8 mouse cellular contexts compared by ENCODE assay signal in the genomic region with DNA sequence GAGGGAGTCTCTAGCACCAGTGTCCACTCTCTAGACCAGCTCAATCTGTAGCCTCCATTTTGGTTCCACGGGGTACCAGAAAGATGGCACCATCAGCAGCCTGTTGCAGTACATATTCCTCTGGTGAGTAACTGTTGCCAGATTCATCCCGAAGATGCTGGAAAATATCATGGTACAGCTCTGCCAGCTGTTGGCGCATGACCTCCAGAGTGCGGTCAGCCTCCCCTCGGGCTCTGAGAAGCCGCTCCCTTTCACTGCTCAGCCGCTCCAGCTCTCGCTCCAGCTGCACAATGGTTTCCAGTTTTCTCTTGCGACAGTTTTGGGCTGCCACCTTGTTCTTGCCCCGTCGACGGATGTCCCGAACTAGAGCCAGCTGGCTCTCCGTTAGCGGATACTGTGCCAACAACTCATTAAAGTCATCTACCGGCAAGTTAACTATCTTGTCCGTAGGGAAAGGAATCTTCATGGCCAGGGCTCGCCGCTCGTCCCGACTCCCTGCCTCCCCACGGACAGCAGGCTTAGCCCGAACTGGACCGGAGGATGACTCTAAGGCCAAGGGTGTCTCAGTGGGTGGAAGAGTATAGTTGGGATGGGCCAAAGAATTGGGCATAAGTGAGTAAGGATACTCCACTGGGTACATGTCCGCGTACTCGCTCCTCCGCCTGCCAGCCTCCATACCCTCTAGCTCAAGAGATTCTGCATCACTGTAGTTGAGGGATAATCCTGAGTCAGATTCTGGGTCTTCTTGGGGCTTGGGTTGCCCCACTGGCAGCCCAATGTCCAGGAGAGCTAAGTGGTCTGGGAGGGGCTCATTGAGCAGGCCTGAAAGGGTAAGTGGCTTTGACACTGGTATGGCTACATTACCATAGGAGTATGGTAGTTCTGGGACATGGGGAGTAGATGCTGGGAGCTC. TPM values are rescaled to one million over a fixed set of nuclear protein-coding genes. Genes with fewer than 3 reads are reported as not detected.
A peak's percentile ranks its signal among the peaks of the same experiment; 100 is the strongest.
DNase-seq lines count a peak whose midpoint lies in the region; ATAC-seq and TF ChIP-seq lines count a peak whose summit lies in the region.

No protein-coding gene starts in this region.

- no peaks in the 10 kb centered on the region for H3K27me3 ChIP-seq in heart, embryonic 12.5 days (replicated peaks)
- H3K27me3 ChIP-seq in heart, embryonic 11.5 days (ENCODE audit: control insufficient read depth, insufficient read depth, low read length) = no peaks in the 10 kb centered on the region
- H3K27me3 ChIP-seq in G1E (ENCODE audit: insufficient read depth, low read length) = no peaks in the 10 kb centered on the region
- H3K27me3 ChIP-seq in stomach, postnatal 0 days (ENCODE audit: control insufficient read depth, insufficient read depth, low read length) = no peaks in the 10 kb centered on the region

- no peak overlapping the region for H3K9ac ChIP-seq in heart, embryonic 12.5 days
- H3K9ac ChIP-seq in heart, embryonic 11.5 days (ENCODE audit: low read depth, low read length) = no peak overlapping the region
- H3K9ac ChIP-seq in stomach, postnatal 0 days (ENCODE audit: low read length) = no peak overlapping the region

- H3K4me3 ChIP-seq in heart, embryonic 12.5 days = no peak overlapping the region
- no peak overlapping the region for H3K4me3 ChIP-seq in heart, embryonic 11.5 days (ENCODE audit: low read depth, low read length)
- H3K4me3 ChIP-seq in G1E (ENCODE audit: low read depth, low read length) = peak overlapping the region; percentile 21; the same call in 1 of the 2 replicates
- no peak overlapping the region for H3K4me3 ChIP-seq in stomach, postnatal 0 days (ENCODE audit: low read depth, low read length)

- no peak for DNase-seq in G1E (ENCODE audit: low spot score)
- peak; percentile 80 for DNase-seq in fat pad, adult 2 months (ENCODE audit: extremely low read depth, low read depth, low spot score)
- DNase-seq in kidney, postnatal 4 days = peak; percentile 24 to 40
- peak; percentile 29 for DNase-seq in stomach, postnatal 0 days (ENCODE audit: low spot score)
- no peak for DNase-seq in left cerebral cortex, adult 18-20 months (ENCODE audit: low spot score in 2 of 2)

- H3K4me2 ChIP-seq in heart, embryonic 12.5 days = peak overlapping the region; percentile 7; the same call in 1 of the 2 replicates
- H3K4me2 ChIP-seq in heart, embryonic 11.5 days = no peak overlapping the region
- H3K4me2 ChIP-seq in stomach, postnatal 0 days (replicated peaks; ENCODE audit: low read depth) = no peak overlapping the region

- peaks cover 18% of the 10 kb centered on the region for H3K4me1 ChIP-seq in heart, embryonic 12.5 days (replicated peaks)
- peaks cover 11% of the 10 kb centered on the region for H3K4me1 ChIP-seq in heart, embryonic 11.5 days (ENCODE audit: control insufficient read depth, insufficient read depth, low read length)
- H3K4me1 ChIP-seq in G1E (ENCODE audit: insufficient read depth, low read depth, low read length) = peaks cover 76% of the 10 kb centered on the region
- no peaks in the 10 kb centered on the region for H3K4me1 ChIP-seq in stomach, postnatal 0 days (replicated peaks; ENCODE audit: control insufficient read depth, insufficient read depth)

- no peak overlapping the region for H3K27ac ChIP-seq in heart, embryonic 12.5 days (ENCODE audit: poor library complexity, severe bottlenecking)
- H3K27ac ChIP-seq in heart, embryonic 11.5 days (ENCODE audit: low read depth, low read length) = no peak overlapping the region
- H3K27ac ChIP-seq in stomach, postnatal 0 days (replicated peaks) = no peak overlapping the region

- H3K9me3 ChIP-seq in heart, embryonic 12.5 days (replicated peaks) = no peaks in the 10 kb centered on the region
- H3K9me3 ChIP-seq in heart, embryonic 11.5 days (replicated peaks; ENCODE audit: control insufficient read depth, low read length) = no peaks in the 10 kb centered on the region
- no peaks in the 10 kb centered on the region for H3K9me3 ChIP-seq in G1E (replicated peaks)
- no peaks in the 10 kb centered on the region for H3K9me3 ChIP-seq in stomach, postnatal 0 days (ENCODE audit: control insufficient read depth, low read length)

- no peak for ATAC-seq in heart, embryonic 12.5 days (ENCODE audit: insufficient number of reproducible peaks, low FRiP score)
- ATAC-seq in heart, embryonic 11.5 days (replicated peaks; ENCODE audit: insufficient number of reproducible peaks, low FRiP score, low TSS enrichment) = no peak
- no peak for ATAC-seq in G1E (ENCODE audit: extremely low read depth, insufficient number of reproducible peaks, low FRiP score, poor library complexity, severe bottlenecking)
- ATAC-seq in stomach, postnatal 0 days (ENCODE audit: low FRiP score, low TSS enrichment) = peak; percentile 42; the same call in 1 of the 2 replicates
- no peak for ATAC-seq in inflammation-experienced regulatory T-cells, adult 6 months

- H3K36me3 ChIP-seq in heart, embryonic 12.5 days = peaks cover 47% of the 10 kb centered on the region
- peaks cover 33% of the 10 kb centered on the region for H3K36me3 ChIP-seq in heart, embryonic 11.5 days (ENCODE audit: control insufficient read depth, insufficient read depth, low read length)
- peaks cover 86% of the 10 kb centered on the region for H3K36me3 ChIP-seq in G1E (replicated peaks)
- peaks cover 18% of the 10 kb centered on the region; the same call in 1 of the 2 replicates for H3K36me3 ChIP-seq in stomach, postnatal 0 days (ENCODE audit: control insufficient read depth, insufficient read depth, low read length)

- TF ChIP-seq EP300 in stomach, postnatal 0 days (optimal IDR thresholded peaks at IDR 0.05) = no peak

- 81% methylated on average over 28 of the region's 28 CpGs for WGBS in heart, embryonic 12.5 days
- WGBS in heart, embryonic 11.5 days (ENCODE audit: insufficient replicate concordance) = 84% methylated on average over 28 of the region's 28 CpGs
- WGBS in stomach, postnatal 0 days = 78% methylated on average over 28 of the region's 28 CpGs

- TF ChIP-seq CTCF in G1E (IDR thresholded peaks at IDR 0.05; ENCODE audit: low read depth, low read length) = no peak
- no peak for TF ChIP-seq CTCF in stomach, postnatal 0 days (IDR thresholded peaks at IDR 0.05; ENCODE audit: low read depth)

RNA-seq across cellular contexts. Expression of a gene that starts 8.4 kb away (rescaled TPM):
- polyA plus RNA-seq in heart, embryonic 12.5 days (2016; fragmentation: Nextera tagmentation; extraction: Ambion mirVana) = 554 and 557 TPM in 2 replicates
- polyA plus RNA-seq in heart, embryonic 11.5 days (2014; fragmentation: Nextera tagmentation; extraction: Ambion mirVana) = 572 and 590 TPM in 2 replicates
- 379 and 391 TPM in 2 replicates for total RNA-seq in G1E (2014; fragmentation: Nextera tagmentation)
- 797 and 984 TPM in 2 replicates for total RNA-seq in G1E (2017)
- 143 and 212 TPM in 2 replicates for polyA plus RNA-seq in G1E (2012)
- 236 and 251 TPM in 2 replicates for polyA plus RNA-seq in stomach, postnatal 0 days (2015; fragmentation: Nextera tagmentation; extraction: Ambion mirVana)
- total RNA-seq in left cerebral cortex, adult 18-20 months (2021) = 100 to 1,000 TPM; 232 to 268 TPM
- polyA plus RNA-seq in inflammation-experienced regulatory T-cells, adult 6 months (2017; shearing (Covaris generic)) = 100 to 1,000 TPM; 360 to 441 (median 366) TPM

RNA-seq across cellular contexts. Expression of a gene that starts 9.0 kb away (rescaled TPM):
- 150 and 164 TPM in 2 replicates for polyA plus RNA-seq in heart, embryonic 12.5 days (2016; fragmentation: Nextera tagmentation; extraction: Ambion mirVana)
- polyA plus RNA-seq in heart, embryonic 11.5 days (2014; fragmentation: Nextera tagmentation; extraction: Ambion mirVana) = 139 and 146 TPM in 2 replicates
- total RNA-seq in G1E (2014; fragmentation: Nextera tagmentation) (261 and 300 TPM in 2 replicates), G1E (2017) (215 and 278 TPM in 2 replicates)
- 7.0 and 9.5 TPM in 2 replicates for polyA plus RNA-seq in G1E (2012)
- polyA plus RNA-seq in stomach, postnatal 0 days (2015; fragmentation: Nextera tagmentation; extraction: Ambion mirVana) = 23.0 and 26.8 TPM in 2 replicates
- total RNA-seq in left cerebral cortex, adult 18-20 months (2021) = 100 to 1,000 TPM; 181 to 182 TPM
- polyA plus RNA-seq in inflammation-experienced regulatory T-cells, adult 6 months (2017; shearing (Covaris generic)) = 10 to 100 TPM; 21.7 to 48.8 (median 23.8) TPM

RNA-seq across cellular contexts. Expression of a gene that starts 9.5 kb away (rescaled TPM):
- 12.1 and 12.4 TPM in 2 replicates for polyA plus RNA-seq in heart, embryonic 12.5 days (2016; fragmentation: Nextera tagmentation; extraction: Ambion mirVana)
- 21.9 and 24.2 TPM in 2 replicates for polyA plus RNA-seq in heart, embryonic 11.5 days (2014; fragmentation: Nextera tagmentation; extraction: Ambion mirVana)
- total RNA-seq in G1E (2014; fragmentation: Nextera tagmentation) = 254 and 313 TPM in 2 replicates
- 177 TPM in 2 replicates for total RNA-seq in G1E (2017)
- 151 and 155 TPM in 2 replicates for polyA plus RNA-seq in G1E (2012)
- 0.50 and 0.70 TPM in 2 replicates for polyA plus RNA-seq in stomach, postnatal 0 days (2015; fragmentation: Nextera tagmentation; extraction: Ambion mirVana)
- total RNA-seq in left cerebral cortex, adult 18-20 months (2021) = under 1 TPM in 1 of 2 experiments, not detected in 1; 0.40 TPM
- polyA plus RNA-seq in inflammation-experienced regulatory T-cells, adult 6 months (2017; shearing (Covaris generic)) = 1 to 10 TPM in 2 of 3 experiments, under 1 TPM in 1; 0.96 to 1.3 (median 1.1) TPM

RNA-seq across cellular contexts. Expression of a gene that starts 23.9 kb away (rescaled TPM):
- polyA plus RNA-seq in heart, embryonic 12.5 days (2016; fragmentation: Nextera tagmentation; extraction: Ambion mirVana) = 166 TPM in 2 replicates
- 217 and 221 TPM in 2 replicates for polyA plus RNA-seq in heart, embryonic 11.5 days (2014; fragmentation: Nextera tagmentation; extraction: Ambion mirVana)
- total RNA-seq in G1E (2014; fragmentation: Nextera tagmentation) = 494 and 507 TPM in 2 replicates
- total RNA-seq in G1E (2017) = 182 and 184 TPM in 2 replicates
- polyA plus RNA-seq in G1E (2012) = 72.4 and 97.2 TPM in 2 replicates
- 159 and 168 TPM in 2 replicates for polyA plus RNA-seq in stomach, postnatal 0 days (2015; fragmentation: Nextera tagmentation; extraction: Ambion mirVana)
- 10 to 100 TPM; 93.5 to 97.5 TPM for total RNA-seq in left cerebral cortex, adult 18-20 months (2021)
- polyA plus RNA-seq in inflammation-experienced regulatory T-cells, adult 6 months (2017; shearing (Covaris generic)) = 100 to 1,000 TPM; 216 to 248 (median 223) TPM

Comparison
In these comparisons a context has a peak if more than half of its experiments do, and no peak if none do; other contexts are left out.
1. DNase-seq: peak in fat pad, adult 2 months (single experiment), kidney, postnatal 4 days (2 of 2) and stomach, postnatal 0 days (single experiment); none in G1E (single experiment) and left cerebral cortex, adult 18-20 months (0 of 2).